Mouse (Mus musculus) erythroblast, embryonic 14.5 days (primary cell): ENCODE data around the gene Ntrk2.

Experiments used
- GATA1 ChIP-seq: IDR thresholded peaks from 2 replicates; pipeline ENCODE4 v1.6.1; 2012; ENCODE audit warnings: low read length, inconsistent platforms, mixed read lengths
- TAL1 ChIP-seq: IDR thresholded peaks from 3 replicates; pipeline ENCODE4 v1.6.1; 2012; ENCODE audit warnings: low read length, inconsistent platforms, mixed read lengths

DNA sequence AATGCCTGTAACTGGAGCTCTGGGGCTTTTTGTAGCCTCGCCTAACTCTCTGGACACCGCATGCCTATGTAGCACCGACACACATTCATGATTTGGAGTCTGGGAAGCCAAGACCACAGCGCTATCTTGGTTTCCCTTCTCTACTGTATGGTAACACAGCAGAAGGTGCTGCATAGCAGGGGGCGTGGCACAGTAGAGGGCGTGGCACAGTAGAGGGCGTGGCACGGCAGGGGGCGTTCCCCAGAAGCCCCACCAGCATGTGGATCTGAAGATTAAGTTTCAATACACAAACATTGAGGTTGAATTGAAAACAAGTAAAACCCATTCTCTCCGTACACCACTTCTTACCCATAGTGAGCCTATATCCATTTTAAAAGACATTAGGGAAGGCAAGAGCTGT is 115.3 kb downstream of the Ntrk2 start:
- TF ChIP-seq TAL1 (no peak), GATA1 (no peak)
